Mouse (Mus musculus): ENCODE measurements around the gene Rfng.
"Not testable (repeated sequence)": the region's sequence is repeated elsewhere in the genome, so short reads cannot be mapped to it uniquely, and the experiment has no call there.

Rfng gene

DNA sequence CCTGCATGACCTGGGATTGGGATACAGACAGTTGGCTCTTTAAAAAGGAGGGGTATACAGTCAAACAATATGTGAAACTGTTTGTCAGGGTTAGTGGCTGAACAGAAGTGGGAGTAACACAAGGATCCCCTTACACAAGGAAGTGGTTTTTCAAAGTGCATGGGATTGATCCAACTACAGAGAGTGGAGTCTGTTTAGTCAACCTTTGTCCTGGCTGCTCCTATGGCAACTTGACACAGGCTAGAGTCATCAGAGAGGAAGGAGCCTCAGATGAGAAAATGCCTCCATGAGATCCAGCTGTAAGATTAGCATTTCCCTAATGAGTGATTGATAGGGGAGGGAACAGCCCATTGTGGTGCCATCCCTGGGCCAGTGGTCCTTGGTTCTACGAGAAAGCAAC, 15.8 kb downstream of the Rfng start:
- DNase-seq, result no peak

DNA sequence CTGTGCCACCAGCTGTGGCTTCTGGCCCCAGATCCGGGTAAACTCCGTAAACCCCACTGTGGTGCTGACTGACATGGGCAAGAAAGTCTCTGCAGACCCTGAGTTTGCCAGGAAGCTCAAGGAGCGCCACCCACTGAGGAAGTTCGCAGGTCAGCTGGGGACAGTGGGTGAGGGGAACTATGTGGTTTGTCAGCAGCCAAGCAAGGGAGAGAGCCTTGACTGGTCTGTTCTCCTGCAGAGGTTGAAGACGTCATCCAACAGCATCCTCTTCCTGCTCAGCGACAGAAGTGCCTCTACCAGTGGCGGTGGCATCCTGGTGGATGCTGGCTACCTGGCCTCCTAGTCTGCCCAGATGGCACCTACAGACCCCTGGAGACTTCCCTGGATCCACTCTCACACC, 17.0 kb downstream of the Rfng start:
- DNase-seq, result not testable (repeated sequence)

DNA sequence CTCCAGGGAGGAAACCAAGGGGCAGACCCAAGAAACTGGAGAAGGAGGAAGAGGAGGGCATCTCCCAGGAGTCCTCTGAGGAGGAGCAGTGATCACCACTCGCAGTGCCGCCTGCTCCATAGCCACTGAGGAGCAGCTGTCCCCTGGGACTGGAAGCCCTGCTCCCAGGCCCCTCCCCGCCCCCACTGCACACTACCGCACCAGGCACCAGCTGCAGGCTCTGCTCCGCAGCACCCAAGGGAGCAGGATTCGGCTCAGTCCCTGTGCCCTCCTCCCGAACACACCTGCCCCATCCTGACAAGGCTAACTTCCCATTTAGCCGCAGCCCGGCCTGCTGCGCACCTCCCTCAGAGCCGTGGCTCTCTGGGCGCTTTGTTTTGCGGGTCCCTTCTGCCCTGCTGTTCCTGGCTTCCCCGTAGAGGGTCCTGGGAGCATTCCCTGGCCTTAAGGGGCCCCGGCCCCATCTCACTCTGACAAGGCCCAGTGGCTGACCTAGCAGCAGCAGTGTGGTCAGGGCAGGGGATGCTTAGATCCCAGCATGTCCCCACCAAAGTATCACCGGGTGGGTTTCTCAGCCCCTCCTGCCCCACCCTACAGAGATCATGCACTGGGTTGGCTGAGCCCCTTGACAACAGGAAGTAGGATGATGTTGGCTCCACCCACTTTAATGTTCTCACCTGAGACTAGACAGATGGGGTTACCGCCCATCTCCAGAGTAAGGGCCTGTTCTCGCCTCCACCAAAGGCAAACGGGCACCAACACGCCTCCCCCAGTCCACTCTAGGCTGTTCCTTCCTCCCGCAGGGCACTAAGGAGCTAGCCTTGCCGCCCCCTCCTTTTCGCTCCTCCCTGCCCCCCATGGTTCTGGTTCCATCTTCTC, 20.6 kb downstream of the Rfng start:
- DNase-seq, result not testable (repeated sequence)

DNA sequence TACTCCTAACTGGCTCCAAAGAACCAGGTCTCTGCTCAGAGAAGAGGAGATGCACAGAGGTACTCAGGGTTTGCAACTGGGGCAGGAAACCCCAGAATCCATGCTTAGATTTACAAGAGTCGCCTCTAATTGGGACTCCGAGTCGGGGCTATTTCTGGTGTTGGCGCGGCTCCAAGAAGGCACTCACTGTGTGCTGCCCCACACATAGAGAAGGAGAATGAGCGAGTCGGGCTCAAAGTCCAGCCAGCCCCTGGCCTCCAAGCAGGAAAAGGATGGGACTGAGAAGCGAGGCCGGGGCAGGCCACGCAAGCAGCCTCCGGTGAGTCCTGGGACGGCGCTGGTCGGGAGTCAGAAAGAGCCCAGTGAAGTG, 21.4 kb downstream of the Rfng start, which contains the start of gene Hmga1b:
Hmga1b (plus strand) TSS at position 123 of the 370 bp plus-strand sequence.
- not testable (repeated sequence) for DNase-seq

DNA sequence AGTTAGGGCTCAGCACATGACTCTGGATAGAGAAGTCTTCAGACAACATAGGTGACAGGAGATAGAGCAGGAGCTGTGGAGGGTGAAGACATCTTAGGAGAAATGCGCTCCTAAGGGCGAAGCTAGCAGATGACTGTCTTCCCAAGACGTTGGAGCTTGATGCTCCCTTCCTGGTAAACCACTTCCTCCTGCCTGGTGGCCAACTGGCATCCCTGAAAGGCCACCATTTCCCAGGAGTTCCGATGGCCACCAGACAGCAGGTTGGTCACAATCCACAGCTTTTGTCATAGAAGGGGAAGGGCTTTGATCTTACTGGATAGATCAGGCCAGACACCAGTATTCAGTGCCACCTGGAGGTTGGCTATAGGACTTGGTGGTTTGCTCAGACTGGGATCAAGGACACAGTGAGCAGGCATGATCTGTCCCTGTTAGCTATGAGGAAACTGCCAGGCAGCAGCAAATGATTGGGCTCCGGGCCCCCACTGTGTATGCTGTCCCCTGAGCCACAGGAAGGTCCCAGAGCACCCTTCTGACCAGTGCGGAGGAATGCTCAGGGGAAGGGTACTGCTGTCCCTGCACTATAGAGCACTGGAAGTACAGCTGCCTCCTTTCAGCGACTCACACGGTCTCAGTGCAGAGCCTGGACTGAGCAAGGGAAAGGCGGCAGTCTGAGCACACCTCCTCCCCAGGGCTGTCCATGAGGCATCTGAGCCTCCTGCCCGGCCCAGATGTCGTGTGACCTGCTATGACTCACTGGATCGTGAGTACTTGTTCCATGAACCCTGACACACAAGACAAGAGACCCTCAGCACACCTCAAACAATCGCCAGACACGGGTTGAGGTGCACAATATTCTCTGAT, 22.0 kb downstream of the Rfng start:
- DNase-seq, result no peak

DNA sequence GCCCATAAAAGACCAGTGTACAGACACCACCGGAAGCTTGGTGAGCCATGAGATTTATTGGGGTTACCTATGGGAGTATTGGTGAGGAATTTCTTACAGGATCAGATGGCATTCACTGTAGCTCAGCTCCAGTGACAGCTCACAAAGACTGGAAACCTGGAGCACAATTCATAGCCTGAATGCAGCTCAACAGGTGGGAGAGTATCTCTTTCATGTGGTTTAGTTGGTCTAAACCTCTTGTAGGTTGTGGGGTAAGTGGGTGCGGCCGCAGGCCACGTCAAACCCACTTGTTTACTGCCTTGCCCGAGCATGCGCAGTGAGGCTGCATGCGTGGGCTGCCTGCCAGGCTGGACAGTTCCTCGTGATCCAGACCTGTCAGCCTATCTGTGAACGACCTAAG, 23.8 kb downstream of the Rfng start:
- no peak for DNase-seq

DNA sequence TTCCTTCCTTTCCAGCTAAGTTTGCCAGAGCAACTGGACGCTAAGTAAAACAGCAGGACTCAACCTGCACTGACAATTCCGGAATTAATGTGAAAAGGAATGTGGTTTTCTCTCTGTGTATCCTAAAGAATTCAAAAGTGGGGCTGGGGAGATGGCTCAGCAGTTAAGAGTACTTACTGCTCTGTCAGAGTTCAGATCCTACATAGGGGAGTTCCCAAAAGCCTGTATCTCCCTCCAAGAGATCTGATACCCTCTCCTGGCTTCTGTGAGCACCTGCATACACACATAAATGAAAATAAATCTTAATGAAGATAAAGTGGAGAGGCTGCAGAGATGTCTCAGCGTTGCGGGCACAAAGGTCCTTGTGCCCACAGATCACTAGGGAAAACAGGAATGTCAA, 32.4 kb downstream of the Rfng start:
- DNase-seq, result no peak

DNA sequence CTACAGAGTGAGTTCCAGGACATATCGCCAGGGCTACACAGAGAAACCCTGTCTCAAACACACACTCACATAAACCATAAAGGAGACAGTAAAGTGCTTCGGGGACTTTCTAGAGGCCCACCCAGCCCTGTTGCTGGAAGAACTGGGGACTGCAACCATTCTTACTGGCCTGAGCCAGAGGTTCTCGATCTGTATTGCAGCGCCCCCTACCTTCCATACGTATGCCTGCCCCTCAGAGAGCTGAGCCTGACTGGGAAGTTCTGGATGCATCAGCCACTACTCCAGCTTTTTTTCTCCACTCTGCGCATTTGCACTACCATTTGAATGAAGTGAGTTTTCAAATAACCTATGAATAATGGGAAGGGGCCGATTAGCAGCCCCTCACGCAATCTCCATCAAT, 34.6 kb downstream of the Rfng start:
- no peak for DNase-seq

DNA sequence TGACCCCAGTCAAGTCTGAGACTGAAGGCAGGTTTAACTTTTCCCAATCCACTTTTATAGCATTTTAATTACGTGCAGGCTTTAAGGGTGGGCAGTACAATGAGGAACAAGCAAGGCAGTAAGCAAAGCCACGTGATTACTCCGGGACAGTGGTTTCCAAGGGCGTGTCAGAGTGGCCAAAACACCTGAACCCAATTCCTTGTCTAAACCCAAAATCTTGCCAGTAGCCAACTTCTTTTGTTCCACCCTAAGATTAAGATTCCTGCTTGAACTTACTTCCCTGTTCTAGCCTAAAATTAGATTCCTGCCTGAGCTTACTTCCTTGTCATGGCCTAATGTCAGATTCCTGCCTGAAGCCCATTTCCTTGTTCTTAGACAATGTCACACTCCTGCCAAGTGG, 36.0 kb downstream of the Rfng start:
- DNase-seq, result no peak

DNA sequence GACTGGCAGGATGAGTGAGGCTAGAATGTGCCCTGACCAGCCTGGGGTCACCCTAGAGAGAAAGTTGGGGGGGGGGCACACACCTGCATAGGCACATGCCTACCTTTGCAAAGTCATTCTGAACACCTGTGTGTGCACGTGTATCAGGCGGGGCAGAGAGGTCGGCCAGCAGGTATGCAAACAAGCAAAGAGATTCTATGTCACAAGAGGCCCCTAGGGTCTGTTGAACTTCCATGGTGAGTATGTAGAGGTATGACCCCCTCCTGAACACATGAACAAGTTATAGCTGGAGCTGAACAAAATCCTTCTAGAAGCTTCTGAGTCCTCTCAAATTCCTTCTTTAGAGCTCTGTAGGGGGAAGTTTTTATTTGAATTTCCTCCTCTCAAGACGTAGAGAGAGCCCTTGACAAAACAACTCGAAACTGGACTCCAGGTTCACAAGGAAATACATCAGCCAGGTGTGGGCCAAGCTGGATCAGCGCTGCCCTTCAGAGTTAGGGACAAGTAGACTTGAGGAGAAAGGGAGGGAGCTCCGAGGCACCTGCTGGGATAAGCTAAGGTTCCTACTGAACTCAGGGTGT, 39.8 kb downstream of the Rfng start:
- no peak for DNase-seq

DNA sequence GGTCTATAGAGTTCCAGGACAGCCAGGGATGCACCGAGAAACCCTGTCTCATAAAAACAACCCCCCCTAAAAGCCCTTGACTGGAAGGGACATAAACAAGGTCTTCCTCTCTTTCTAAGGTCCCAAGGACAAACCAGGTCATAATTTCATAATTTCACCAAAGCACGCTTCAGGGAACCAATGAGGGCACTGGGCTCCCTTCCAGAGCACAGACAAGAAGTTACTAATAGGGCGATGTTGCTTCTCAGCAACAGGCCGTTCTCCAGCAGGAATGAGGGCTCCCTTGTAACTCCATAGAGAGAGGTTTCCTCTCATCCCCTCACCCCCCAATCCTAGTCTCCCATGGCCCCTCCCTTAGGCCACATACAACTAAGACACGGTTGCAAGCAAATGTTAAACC, 43.0 kb downstream of the Rfng start:
- DNase-seq, result no peak

DNA sequence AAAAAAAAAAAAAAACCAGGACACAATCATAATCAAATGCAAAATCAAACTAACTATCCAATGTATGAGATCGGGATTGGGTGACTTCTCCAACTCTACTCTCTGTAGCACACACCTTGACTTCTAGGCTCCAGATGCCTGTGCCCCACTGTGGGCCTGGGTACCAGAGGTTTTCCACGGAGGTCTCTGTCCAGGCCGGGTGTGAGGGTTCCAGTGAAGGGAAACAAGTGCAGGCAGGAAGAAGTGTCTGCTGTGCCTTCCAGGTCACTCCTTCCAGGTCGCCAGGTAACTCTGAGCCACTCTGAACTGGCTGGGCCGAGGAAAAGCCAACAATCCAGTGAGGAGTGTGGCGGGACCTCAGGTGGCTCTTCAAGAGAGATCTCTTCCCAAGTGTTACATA, 47.6 kb downstream of the Rfng start:
- no peak for DNase-seq

DNA sequence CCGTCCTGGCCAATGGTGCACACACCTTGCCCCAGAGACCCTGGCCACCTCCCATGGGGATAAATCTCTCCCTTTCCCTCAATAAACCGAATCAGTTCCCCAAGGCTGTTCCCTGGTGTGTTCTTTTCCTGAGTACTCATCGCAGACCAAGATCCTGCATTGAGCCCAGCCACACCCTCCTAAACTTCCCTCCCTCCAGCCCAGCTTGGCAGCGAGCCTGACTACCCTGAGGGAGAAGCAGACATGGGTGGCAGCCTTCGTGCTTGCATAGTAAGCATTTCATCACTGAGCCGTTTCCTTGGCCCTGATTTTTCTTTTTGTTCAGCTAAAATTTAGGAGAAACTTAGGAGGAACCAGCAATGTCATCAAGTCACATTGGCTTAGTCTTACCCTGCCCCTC, 50.5 kb downstream of the Rfng start:
- DNase-seq, result no peak

DNA sequence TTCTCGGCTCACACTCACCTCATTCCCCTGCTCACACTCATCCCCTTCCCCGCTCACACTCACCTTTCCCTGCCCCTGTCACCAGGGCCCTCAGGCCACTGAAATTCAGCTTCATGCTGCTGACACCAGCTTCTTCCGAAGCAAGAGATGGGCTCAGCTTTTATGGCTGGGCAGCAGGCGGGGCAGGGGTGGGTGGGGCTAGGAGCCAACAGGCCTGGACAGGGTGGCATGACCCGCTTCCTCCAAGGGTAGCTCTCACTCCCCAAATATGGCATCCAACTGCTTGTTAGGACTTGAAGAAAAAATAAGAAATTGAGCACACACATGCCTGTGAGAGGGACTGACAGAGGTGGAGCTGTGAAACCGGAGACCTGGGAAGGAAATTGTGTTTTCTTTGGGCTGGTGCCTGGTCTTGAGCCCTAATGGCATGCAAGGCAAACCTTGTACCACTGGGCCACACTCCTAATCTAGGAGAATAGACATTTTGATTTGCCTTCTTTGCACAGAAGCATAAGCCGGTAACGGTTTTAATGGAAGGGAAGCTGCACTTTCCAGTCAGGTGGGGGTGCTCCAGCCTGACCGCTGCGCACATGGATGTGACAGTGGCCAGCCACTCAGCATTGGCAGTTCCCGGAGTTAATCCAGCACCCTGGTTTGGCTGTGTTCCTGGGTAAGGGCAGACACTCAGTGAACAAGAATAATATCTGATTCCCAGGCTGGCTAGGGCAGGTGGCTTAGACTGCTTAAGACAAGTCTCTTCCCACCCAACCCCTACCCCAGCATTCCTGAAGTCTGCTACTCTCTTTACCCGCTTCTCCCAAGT, 51.9 kb downstream of the Rfng start, which contains the start of gene Cbr2:
Cbr2 (minus strand) TSS at position 257 of the 823 bp plus-strand sequence.
- DNase-seq, result no peak

DNA sequence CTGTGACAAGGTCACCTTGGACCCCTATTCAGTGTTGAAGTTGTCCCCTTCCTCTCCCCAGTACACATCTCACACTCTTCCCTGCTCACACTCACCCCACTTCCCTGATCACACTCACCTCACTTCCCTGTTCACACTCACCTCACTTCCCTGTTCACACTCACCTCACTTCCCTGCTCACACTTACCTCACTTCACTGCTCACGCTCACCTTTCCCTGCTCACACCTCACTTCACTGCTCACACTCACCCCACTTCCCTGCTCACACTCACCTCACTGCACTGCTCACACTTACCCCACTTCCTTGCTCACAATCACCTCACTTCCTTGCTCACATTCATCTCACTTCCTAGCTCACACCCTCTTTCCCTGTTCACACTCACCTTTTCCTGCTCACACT, 52.6 kb downstream of the Rfng start:
- no peak for DNase-seq
